Mouse (Mus musculus) cerebellum, adult 9-10 months (tissue): ENCODE measurements around the gene Lrp5.

Experiments
- DNase-seq: peaks from one replicate; pipeline ENCODE4 v3.0.0; 2022

The Lrp5 gene

DNA sequence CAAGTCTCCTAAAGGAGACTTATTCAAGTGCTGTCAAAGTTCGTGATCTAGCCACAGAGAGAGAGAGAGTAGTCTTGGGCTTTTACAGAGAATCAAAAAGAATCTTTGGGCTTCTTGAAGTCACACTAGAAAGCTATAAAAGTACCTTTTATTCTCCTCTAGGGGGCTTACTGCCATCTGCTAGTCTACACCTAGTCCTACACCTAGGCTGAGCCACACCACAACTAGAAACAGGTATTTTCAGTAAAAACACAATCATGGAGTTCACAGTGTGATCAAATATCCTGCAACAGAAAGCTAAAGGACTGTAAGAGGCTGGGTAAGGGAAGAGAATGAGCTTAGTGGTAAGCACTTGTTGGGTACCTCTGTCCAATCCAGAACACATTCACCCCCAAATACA is 138.1 kb downstream of the Lrp5 start:
- no peak for DNase-seq

DNA sequence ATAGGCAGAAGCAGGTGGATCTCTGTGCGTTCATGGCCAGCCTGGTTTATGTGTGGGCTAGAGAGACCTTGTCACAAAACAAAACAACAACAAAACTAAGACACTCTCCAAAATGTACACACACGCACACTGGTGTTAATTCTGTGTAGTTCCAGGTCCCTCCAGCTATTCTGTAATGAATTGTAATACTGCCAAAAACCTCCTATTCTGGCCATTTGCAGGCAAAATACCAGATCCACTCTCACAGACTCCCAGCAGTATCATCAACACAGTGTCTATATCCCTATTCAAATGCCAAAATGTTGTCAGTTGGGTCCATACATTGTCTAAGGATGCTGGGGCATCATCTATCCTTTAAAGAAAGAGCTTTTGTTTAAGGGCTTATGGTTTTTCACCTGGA is 141.4 kb downstream of the Lrp5 start:
- peak; percentile 58 for DNase-seq

DNA sequence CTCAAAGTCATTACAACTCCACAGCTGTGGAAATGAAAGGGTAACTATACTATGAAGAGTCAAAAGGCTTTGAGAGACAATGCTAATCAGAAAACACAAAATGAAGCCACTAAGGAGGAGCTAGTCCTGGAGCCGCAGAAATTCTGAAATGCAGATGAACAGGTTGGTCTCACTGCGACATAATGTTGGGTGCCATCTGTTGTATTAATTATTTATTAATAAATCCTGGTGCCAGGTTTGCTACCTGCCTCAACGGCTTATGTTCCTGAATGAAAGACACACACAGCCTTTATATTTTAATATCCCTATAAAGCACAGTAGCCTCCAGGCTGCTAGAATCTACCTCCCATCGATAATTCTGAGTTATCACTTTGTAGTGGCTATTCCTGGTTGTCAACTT is 143.8 kb downstream of the Lrp5 start:
- DNase-seq: peak; percentile 67

DNA sequence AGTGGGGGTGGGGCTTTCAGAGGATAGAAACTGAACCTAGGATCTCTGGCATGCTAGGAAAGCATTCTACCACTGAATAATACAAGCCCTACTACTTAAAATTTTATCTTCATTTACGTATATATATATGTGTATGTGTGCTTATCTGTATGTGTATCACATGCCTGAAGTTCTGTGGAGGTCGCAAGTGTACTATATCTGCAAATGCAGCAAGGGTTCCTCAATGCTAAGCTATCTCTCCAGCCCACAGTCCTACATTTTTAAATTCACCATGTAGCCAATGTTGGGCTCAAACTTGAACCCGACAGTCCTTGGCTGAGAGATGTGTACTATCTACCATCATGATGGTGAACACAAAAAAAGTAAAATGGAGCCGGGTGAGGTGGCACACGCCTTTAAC is 145.4 kb downstream of the Lrp5 start:
- DNase-seq: no peak

DNA sequence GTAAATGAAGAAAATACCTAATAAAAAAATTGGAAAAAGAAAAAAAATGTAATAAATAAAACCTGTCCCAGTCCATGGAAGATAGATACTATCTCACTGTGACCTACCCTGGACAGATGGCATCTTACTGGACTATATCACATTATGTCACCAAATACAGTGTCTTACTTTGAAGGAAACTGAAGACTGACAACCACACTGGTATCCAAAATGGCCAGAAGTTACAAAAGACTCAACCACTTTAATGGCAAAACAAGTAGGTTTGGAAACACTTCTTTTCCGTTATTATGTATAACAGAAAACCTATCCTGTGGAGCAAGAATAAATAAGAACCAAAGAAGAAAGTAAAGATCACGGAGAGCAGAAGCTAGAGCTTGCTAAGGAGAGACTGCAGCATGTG is 146.1 kb downstream of the Lrp5 start:
- DNase-seq: no peak

DNA sequence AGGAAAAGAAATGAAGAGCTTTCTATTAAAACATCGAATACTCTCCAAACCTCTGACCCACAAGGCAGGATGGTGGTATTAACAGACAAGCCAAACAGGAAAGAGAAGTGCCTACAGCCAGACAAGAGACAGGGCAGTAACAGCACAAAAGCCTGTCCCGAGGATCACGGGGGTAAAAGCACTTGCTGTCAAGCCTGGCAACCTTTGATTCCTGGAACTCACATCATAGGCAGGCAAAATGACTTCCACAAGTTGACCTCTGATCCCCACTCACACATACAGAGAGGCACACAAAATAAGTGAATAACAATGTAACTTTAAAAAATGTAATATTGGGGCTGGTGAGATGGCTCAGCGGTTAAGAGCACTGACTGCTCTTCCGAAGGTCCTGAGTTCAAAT is 146.9 kb downstream of the Lrp5 start:
- no peak for DNase-seq

DNA sequence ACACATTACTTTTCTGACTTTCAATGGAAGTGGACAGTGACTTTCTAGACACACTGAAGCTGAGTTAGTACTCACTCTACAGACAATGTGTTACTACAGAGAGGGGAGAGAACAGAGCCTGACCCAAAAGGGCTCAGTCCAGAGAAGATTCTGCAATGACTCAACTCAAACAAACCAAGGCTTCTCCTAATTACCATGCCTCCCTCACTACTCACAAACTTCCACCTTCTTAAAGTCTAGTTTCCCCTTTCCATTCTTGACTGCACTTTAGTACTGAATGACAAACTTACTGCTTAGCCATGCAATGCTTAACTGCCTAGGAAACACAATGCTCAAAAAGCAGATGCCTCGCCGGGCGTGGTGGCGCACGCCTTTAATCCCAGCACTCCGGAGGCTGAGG is 148.7 kb downstream of the Lrp5 start:
- DNase-seq: no peak

- no peak for DNase-seq
These were observed 151.4 kb downstream of the Lrp5 start for GRCm38 (mm10) chr19:3534945-3535344.
